Mouse (Mus musculus) lung, adult 2 months (tissue): ENCODE measurements at regions not wholly inside any gene's neighbourhood (a gene's known extent, or its start where the extent isn't known, plus 50 kb on each side); places are given as distances from the start of the nearest gene placed in this dataset.
"Not testable (repeated sequence)": the region's sequence is repeated elsewhere in the genome, so short reads cannot be mapped to it uniquely, and the experiment has no call there.

ENCODE experiments used
- CTCF ChIP-seq: fragments of 200-500 bp; IDR thresholded peaks from 2 replicates; pipeline ENCODE4 v1.5.1; 2011; ENCODE audit warnings: mild to moderate bottlenecking, low read length, control low read depth; ENCODE audit not compliant: insufficient read depth
- POLR2A ChIP-seq: fragments of 200-500 bp; IDR thresholded peaks from 2 replicates; pipeline ENCODE4 v1.6.1; 2011; ENCODE audit warnings: low read depth, mild to moderate bottlenecking, control low read depth, low read length, borderline replicate concordance; ENCODE audit errors: extremely low read depth

- not testable (repeated sequence) for TF ChIP-seq POLR2A, CTCF
Observed at GRCm38 (mm10) chr8:71779380-71779779, 53.9 kb upstream of the Fcho1 start.
